Mouse (Mus musculus) forebrain, embryonic 10.5 days (tissue): ENCODE measurements around the gene Ephb4. TPM values are rescaled to one million over a fixed set of nuclear protein-coding genes. Genes with fewer than 3 reads are reported as not detected.
A peak's percentile ranks its signal among the peaks of the same experiment; 100 is the strongest.

Experiments used
- DNase-seq: peaks from one replicate; pipeline ENCODE4 v3.0.0-alpha.2; 2017; ENCODE audit warnings: low spot score; ENCODE audit errors: extremely low spot score
- H3K27ac ChIP-seq: fragments of 300-500 bp; sonication (generic); 2 replicates; pipeline ENCODE4 v1.5.1; 2016; ENCODE audit warnings: mild to moderate bottlenecking
- H3K27me3 ChIP-seq: fragments of 300-500 bp; sonication (generic); 2 replicates; pipeline ENCODE4 v1.6.1; 2016; ENCODE audit warnings: mild to moderate bottlenecking; ENCODE audit not compliant: poor library complexity, severe bottlenecking
- H3K36me3 ChIP-seq: fragments of 300-500 bp; sonication (generic); replicated peaks from 2 replicates; pipeline ENCODE4 v1.6.1; 2016; ENCODE audit warnings: mild to moderate bottlenecking, moderate library complexity
- H3K4me1 ChIP-seq: fragments of 300-500 bp; sonication (generic); 2 replicates; pipeline ENCODE4 v1.6.1; 2016
- H3K4me3 ChIP-seq: fragments of 300-500 bp; sonication (generic); 2 replicates; pipeline ENCODE4 v1.5.1; 2016; ENCODE audit warnings: mild to moderate bottlenecking, moderate library complexity
- H3K9me3 ChIP-seq: fragments of 300-500 bp; sonication (generic); 2 replicates; pipeline ENCODE4 v1.6.1; 2016; ENCODE audit warnings: mild to moderate bottlenecking, moderate library complexity
- WGBS: fragments of 180-500 bp; shearing (Covaris S2); methylation state at CpG from one replicate; pipeline ENCODE4 v1.1.7; 2016; 5-methylcytosine and 5-hydroxymethylcytosine counted together
- polyA plus RNA-seq: library from polyadenylated mRNA; unstranded; fragments of >200 nt; fragmentation: Nextera tagmentation; extraction: Ambion mirVana; gene quantifications from 2 replicates; pipeline ENCODE4 v1.2.1, GENCODE M21; 2016

The Ephb4 gene
- 31.9 and 33.5 TPM in 2 replicates for polyA plus RNA-seq

- WGBS, result 2% methylated on average over 30 of the region's 32 CpGs
- H3K4me1 ChIP-seq, result peaks cover 84% of the 10 kb centered on the region
Measured at GRCm38 (mm10) chr5:137349384-137350204, at the start of gene Ephb4. Gene Ephb4 (plus strand): TSS chr5:137350109.

GRCm38 (mm10) chr5:137301253-137301652 is 48.7 kb upstream of the Ephb4 start:
- WGBS, result 84% methylated on average over 21 of the region's 21 CpGs

More at GRCm38 (mm10) chr5:137349384-137350204, at the start of gene Ephb4:
- H3K9me3 ChIP-seq, result no peaks in the 10 kb centered on the region
- H3K4me3 ChIP-seq, result peak within 1 kb of the TSS; percentile 95
- H3K36me3 ChIP-seq, result peaks cover 24% of the 10 kb centered on the region
- no peaks in the 10 kb centered on the region for H3K27me3 ChIP-seq
- H3K27ac ChIP-seq, result peak within 1 kb of the TSS; percentile 99
- peak; percentile 94 for DNase-seq

DNA sequence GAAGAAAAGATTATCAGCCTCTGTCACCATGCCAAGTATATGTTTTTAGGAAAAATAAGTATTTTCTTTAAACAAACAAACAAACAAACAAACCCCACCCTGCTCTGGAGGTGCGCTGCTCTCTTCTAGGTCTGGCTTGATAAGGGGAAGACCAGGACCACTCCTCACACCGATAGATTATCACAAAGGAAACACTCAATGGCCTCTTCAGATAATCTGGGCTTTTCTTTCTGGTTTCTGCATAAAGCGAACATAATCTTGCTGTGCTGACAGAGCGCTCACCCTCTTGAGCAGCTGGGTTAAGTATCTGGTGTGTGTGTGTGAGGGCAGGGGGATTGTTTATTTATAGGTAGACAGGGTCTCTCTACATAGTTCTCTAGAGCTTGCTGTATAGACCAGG is 46.3 kb upstream of the Ephb4 start:
- peak overlapping the region; percentile 95; the same call in 1 of the 2 replicates for H3K4me3 ChIP-seq
- H3K4me1 ChIP-seq, result peaks cover 54% of the 10 kb centered on the region
- peaks cover 79% of the 10 kb centered on the region for H3K36me3 ChIP-seq
- peaks cover under 1% of the 10 kb centered on the region; the same call in 1 of the 2 replicates for H3K9me3 ChIP-seq
- no peak overlapping the region for H3K27ac ChIP-seq
- WGBS, result 90% methylated on average over 4 of the region's 4 CpGs
- DNase-seq, result no peak
- H3K27me3 ChIP-seq, result no peaks in the 10 kb centered on the region

More at GRCm38 (mm10) chr5:137301253-137301652, 48.7 kb upstream of the Ephb4 start:
- DNase-seq, result no peak
- peaks cover 42% of the 10 kb centered on the region for H3K4me1 ChIP-seq
- H3K36me3 ChIP-seq, result peaks cover 98% of the 10 kb centered on the region
- H3K4me3 ChIP-seq, result no peak overlapping the region; the same call in 1 of the 2 replicates
- no peaks in the 10 kb centered on the region for H3K27me3 ChIP-seq
- H3K9me3 ChIP-seq, result no peaks in the 10 kb centered on the region
- H3K27ac ChIP-seq, result no peak overlapping the region

DNA sequence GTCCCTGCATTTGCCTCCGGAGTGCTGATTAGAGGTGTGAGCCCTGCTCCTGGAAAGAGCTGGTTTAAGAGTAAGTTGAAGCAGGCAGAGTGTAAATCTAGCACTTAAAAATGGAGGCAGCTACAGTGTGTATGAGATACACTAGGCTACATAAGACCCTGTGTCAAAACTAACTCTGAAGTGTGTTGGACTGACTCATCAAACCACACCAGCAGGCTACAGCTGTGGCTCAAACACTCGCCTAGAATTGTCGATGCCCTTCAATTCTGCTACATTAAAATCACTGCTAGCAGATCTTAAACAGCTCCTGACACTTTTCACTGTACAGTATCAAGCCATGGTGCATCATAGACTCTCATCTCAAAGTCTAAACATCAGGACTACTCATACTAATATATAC is 45.7 kb upstream of the Ephb4 start:
- DNase-seq, result no peak
- WGBS, result 88% methylated on average over 3 of the region's 3 CpGs
- Histone ChIP-seq H3K27me3 (no peaks in the 10 kb centered on the region), H3K4me1 (peaks cover 54% of the 10 kb centered on the region), H3K4me3 (peak overlapping the region; percentile 95; the same call in 1 of the 2 replicates), H3K36me3 (peaks cover 79% of the 10 kb centered on the region), H3K9me3 (peaks cover 6% of the 10 kb centered on the region; the same call in 1 of the 2 replicates), H3K27ac (no peak overlapping the region)

GRCm38 (mm10) chr5:137304816-137305215 is 45.1 kb upstream of the Ephb4 start:
- peak overlapping the region; percentile 95 for H3K4me3 ChIP-seq
- peaks cover 79% of the 10 kb centered on the region for H3K36me3 ChIP-seq

GRCm38 (mm10) chr5:137305822-137306221 is 44.1 kb upstream of the Ephb4 start:
- H3K9me3 ChIP-seq, result peaks cover 7% of the 10 kb centered on the region; the same call in 1 of the 2 replicates
- peaks cover 79% of the 10 kb centered on the region for H3K36me3 ChIP-seq
- peak overlapping the region; percentile 95 for H3K4me3 ChIP-seq
- 84% methylated on average over 3 of the region's 3 CpGs for WGBS
- H3K27me3 ChIP-seq, result no peaks in the 10 kb centered on the region
- H3K4me1 ChIP-seq, result peaks cover 54% of the 10 kb centered on the region
- no peak for DNase-seq
- H3K27ac ChIP-seq, result no peak overlapping the region

More at GRCm38 (mm10) chr5:137304816-137305215, 45.1 kb upstream of the Ephb4 start:
- WGBS, result 83% methylated on average over 4 of the region's 4 CpGs
- Histone ChIP-seq H3K27me3 (no peaks in the 10 kb centered on the region), H3K27ac (no peak overlapping the region), H3K9me3 (peaks cover 7% of the 10 kb centered on the region; the same call in 1 of the 2 replicates), H3K4me1 (peaks cover 54% of the 10 kb centered on the region)
- no peak for DNase-seq

DNA sequence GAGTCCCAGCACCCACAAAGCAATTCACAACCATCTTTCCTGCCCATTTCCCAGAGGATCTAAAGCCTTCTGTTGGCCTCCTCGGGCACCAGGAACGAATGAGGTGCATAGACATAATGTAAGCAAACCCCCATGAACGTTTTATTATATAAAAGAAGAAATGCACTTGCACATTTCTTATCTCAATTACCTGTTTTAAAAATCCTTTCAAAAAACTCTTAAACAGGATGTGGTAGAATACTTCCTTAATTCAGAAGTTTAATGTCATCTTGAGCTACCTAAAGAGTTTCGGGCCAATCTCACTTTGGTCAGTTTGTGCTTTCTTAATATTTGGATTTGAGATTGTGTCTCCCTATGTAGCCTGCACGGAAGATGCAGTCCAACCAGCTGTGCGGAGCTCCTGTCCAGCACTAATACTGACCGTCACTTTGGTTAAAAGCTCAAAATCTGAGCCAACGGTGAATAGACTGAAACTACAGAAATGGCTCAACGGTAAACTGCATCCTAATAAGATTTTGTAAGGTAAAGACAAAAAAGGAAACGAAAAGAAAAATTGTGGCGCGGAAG is 43.4 kb upstream of the Ephb4 start:
- DNase-seq, result no peak
- no peaks in the 10 kb centered on the region for H3K27me3 ChIP-seq
- peaks cover 79% of the 10 kb centered on the region for H3K36me3 ChIP-seq
- peak overlapping the region; percentile 95 for H3K4me3 ChIP-seq
- H3K27ac ChIP-seq, result peak overlapping the region; percentile 97
- peaks cover 7% of the 10 kb centered on the region; the same call in 1 of the 2 replicates for H3K9me3 ChIP-seq
- H3K4me1 ChIP-seq, result peaks cover 50% of the 10 kb centered on the region
- WGBS, result 21% methylated on average over 12 of the region's 12 CpGs

DNA sequence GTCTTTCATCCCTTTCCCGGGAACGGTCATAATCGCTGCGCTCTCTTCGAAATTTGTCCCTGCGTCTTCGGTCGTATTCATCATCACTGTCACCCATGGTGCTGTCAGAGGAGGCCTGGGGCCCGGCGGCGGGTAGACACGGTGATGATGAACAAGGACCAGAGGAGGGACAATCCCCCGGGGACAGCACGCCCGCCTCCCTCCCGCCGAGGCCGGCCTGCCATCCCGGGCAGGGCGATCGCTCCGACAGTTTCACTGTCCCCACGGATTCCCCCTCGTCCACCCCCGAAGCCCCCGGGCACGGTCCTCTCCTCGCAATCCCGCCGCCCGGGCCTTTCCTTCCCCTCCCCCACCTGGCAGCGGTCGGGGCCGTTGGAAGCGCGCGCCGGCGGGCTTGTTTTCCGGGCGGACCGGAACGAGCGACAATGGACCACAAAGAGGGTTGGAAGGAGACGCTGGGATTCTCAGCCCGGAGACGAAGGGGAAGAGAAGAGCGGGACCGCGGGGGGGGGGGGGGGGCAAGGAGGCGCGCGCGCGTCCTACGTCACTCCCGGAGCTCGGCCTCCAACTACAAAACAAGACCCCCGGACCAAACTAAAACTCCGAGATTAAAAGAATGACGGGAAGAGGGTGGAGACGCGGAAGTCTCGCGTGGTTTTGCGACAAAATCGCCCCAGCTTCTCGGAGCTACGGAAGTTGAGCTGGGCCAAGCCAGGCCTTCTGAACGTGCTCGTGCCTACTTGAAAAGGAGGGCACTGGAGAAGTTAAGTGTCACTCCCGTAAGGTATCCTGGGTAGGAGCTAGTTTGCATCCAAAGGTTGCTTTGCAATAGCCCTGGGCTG is 42.6 kb upstream of the Ephb4 start, which contains the start of gene Srrt:
Gene Srrt, minus strand, starts transcription at position 604 of the 842 bp plus-strand sequence.
- H3K27me3 ChIP-seq, result no peaks in the 10 kb centered on the region
- peak; percentile 94 for DNase-seq
- peaks cover 7% of the 10 kb centered on the region; the same call in 1 of the 2 replicates for H3K9me3 ChIP-seq
- H3K4me1 ChIP-seq, result peaks cover 52% of the 10 kb centered on the region
- peak within 1 kb of the TSS; percentile 95 for H3K4me3 ChIP-seq
- WGBS, result under 1% methylated on average over 69 of the region's 72 CpGs
- H3K36me3 ChIP-seq, result peaks cover 79% of the 10 kb centered on the region
- H3K27ac ChIP-seq, result peak within 1 kb of the TSS; percentile 97

DNA sequence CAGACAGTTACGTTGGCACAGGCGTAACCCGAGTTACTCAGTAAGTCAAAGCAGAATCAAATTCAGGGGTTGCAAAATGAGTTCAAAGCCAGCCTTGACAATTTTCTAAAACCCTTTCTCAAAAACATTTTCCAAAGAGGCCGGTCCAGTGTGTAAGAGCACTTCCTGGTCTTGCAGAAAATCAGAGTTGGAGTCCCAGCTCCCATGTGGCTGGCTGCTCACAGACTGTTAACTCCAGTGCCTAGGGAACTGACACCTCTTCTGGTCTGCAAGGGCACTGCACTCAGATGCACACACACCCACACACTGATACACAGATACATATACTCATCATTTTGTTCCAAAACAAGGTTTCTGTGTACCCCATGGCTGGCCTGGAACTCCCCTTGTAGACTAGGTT is 41.6 kb upstream of the Ephb4 start:
- H3K4me1 ChIP-seq, result peaks cover 60% of the 10 kb centered on the region
- H3K27ac ChIP-seq, result peak overlapping the region; percentile 97
- H3K27me3 ChIP-seq, result no peaks in the 10 kb centered on the region
- H3K4me3 ChIP-seq, result peak overlapping the region; percentile 95
- no peak for DNase-seq
- peaks cover 75% of the 10 kb centered on the region for H3K36me3 ChIP-seq
- 93% methylated on average over 4 of the region's 4 CpGs for WGBS
- peaks cover 7% of the 10 kb centered on the region; the same call in 1 of the 2 replicates for H3K9me3 ChIP-seq

- no peak for DNase-seq
- peak overlapping the region; percentile 96 for H3K27ac ChIP-seq
- peaks cover 6% of the 10 kb centered on the region; the same call in 1 of the 2 replicates for H3K9me3 ChIP-seq
- H3K4me3 ChIP-seq, result peak overlapping the region; percentile 74
- H3K36me3 ChIP-seq, result peaks cover 59% of the 10 kb centered on the region
- WGBS, result 2% methylated on average over 22 of the region's 22 CpGs
- H3K4me1 ChIP-seq, result peaks cover 44% of the 10 kb centered on the region
- H3K27me3 ChIP-seq, result 0 out of 2 replicates have a peak, but pooled peaks cover 6% of the 10 kb centered on the region
Measured at GRCm38 (mm10) chr5:137313466-137314192, 36.3 kb upstream of the Ephb4 start.

DNA sequence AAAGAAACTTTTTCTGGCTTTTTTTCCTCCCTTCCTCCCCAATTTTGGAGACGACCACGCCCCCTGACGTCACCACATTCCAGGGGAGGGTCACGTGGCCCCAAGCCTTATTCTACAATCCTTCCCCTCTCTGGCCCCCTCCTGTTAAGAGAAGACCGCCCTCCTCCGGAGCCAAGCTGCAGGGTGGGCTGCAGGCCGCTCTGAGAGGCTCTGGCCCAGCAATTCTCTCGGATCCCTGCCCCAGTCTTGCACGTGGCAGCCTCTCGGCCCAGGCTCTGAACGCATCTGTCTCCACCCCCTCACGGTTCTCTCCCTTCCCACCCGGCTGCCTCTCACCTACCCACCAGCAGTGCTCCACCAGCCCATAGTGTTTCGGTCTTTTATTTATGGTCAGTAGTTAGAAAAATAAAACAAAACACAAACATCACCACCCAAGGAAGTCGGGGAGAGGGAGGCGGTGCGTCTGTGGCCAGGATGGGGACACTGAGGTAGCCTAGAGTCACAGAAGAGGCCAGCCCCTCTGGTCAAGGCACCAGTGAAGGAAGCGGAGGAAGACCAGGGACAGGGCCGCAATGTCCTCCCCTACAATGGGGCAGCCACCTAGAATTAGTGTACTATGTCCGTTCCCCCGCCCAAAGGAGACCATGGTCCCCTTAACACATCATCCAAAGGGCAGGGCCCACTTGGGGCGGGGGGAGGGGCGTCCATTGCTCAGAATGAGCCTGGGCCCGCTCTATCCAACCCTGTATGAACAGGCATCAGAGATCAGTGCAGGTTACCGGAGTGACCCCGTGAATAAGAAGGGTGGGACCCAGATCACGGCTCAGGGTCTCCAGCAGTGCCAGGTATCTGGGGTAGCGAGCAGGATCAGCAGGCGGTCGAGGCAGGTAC is 35.5 kb upstream of the Ephb4 start, which contains the start of gene Trip6:
Gene Trip6, minus strand, starts transcription at position 212 of the 891 bp plus-strand sequence.
- H3K36me3 ChIP-seq, result peaks cover 56% of the 10 kb centered on the region
- H3K27me3 ChIP-seq, result 0 out of 2 replicates have a peak, but pooled peaks cover 6% of the 10 kb centered on the region
- H3K27ac ChIP-seq, result peak within 1 kb of the TSS; percentile 96
- DNase-seq, result peak; percentile 94
- peaks cover 44% of the 10 kb centered on the region for H3K4me1 ChIP-seq
- no peaks in the 10 kb centered on the region for H3K9me3 ChIP-seq
- peak within 1 kb of the TSS; percentile 74 for H3K4me3 ChIP-seq
- 9% methylated on average over 30 of the region's 30 CpGs for WGBS
